Mouse (Mus musculus): ENCODE results near the gene Nfam1. TPM values are rescaled to one million over a fixed set of nuclear protein-coding genes. Genes with fewer than 3 reads are reported as not detected.

Nfam1 gene
- total RNA-seq, 2 experiments from 2014 or later, result 2.6 to 2.7 TPM

GRCm38 (mm10) chr15:83007346-83007920, 25.7 kb downstream of the Nfam1 start:
- DNase-seq (ENCODE audit: extremely low spot score in 1 of 2, low spot score in 2 of 2), result no peak
- intact Hi-C loops (cut with DNase I), result no loop called here

- intact Hi-C loops (cut with DNase I), result no loop called here
- peak; percentile 89 to 95 for DNase-seq (ENCODE audit: extremely low spot score in 1 of 2, low spot score in 2 of 2)
Measured at GRCm38 (mm10) chr15:83002665-83003548, 30.2 kb downstream of the Nfam1 start.

- intact Hi-C loops (cut with DNase I), result no loop called here
- no peak for DNase-seq (ENCODE audit: extremely low spot score in 1 of 2, low spot score in 2 of 2)
Measured at GRCm38 (mm10) chr15:82998811-82999221, 34.3 kb downstream of the Nfam1 start.

GRCm38 (mm10) chr15:82996431-82996830, 36.7 kb downstream of the Nfam1 start:
- no peak for DNase-seq (ENCODE audit: extremely low spot score in 1 of 2, low spot score in 2 of 2)
- intact Hi-C loops (cut with DNase I), result no loop called here

- DNase-seq (ENCODE audit: extremely low spot score in 1 of 2, low spot score in 2 of 2), result no peak
- intact Hi-C loops (cut with DNase I), result no loop called here
Measured at GRCm38 (mm10) chr15:82995239-82995638, 37.9 kb downstream of the Nfam1 start.

GRCm38 (mm10) chr15:82992911-82993310, 40.2 kb downstream of the Nfam1 start:
- no peak for DNase-seq (ENCODE audit: extremely low spot score in 1 of 2, low spot score in 2 of 2)
- intact Hi-C loops (cut with DNase I), result no loop called here

- intact Hi-C loops (cut with DNase I), result no loop called here
- no peak for DNase-seq (ENCODE audit: extremely low spot score in 1 of 2, low spot score in 2 of 2)
Measured at GRCm38 (mm10) chr15:82992079-82992783, 40.9 kb downstream of the Nfam1 start.

GRCm38 (mm10) chr15:82989190-82989704, 43.9 kb downstream of the Nfam1 start:
- no peak for DNase-seq (ENCODE audit: extremely low spot score in 1 of 2, low spot score in 2 of 2)
- intact Hi-C loops (cut with DNase I), result loop anchor here (5.0 kb wide), 1 partner anchor 67 kb away; no protein-coding TSS in a partner anchor

- DNase-seq (ENCODE audit: extremely low spot score in 1 of 2, low spot score in 2 of 2), result peak; percentile 88 to 95
- intact Hi-C loops (cut with DNase I), result loop anchor here (5.0 kb wide), 1 partner anchor 65 kb away; no protein-coding TSS in a partner anchor
Measured at GRCm38 (mm10) chr15:82987732-82988112, 45.4 kb downstream of the Nfam1 start, which contains the start of gene Tcf20. Gene Tcf20 (minus strand): TSS chr15:82987872.

GRCm38 (mm10) chr15:82987014-82987731, 45.9 kb downstream of the Nfam1 start:
- intact Hi-C loops (cut with DNase I), result loop anchor here (5.0 kb wide), 1 partner anchor 65 kb away; no protein-coding TSS in a partner anchor
- DNase-seq (ENCODE audit: extremely low spot score in 1 of 2, low spot score in 2 of 2), result no peak

GRCm38 (mm10) chr15:82984574-82984973, 48.5 kb downstream of the Nfam1 start:
- no peak for DNase-seq (ENCODE audit: extremely low spot score in 1 of 2, low spot score in 2 of 2)
- intact Hi-C loops (cut with DNase I), result no loop called here

GRCm38 (mm10) chr15:82984097-82984496, 49.0 kb downstream of the Nfam1 start:
- DNase-seq (ENCODE audit: extremely low spot score in 1 of 2, low spot score in 2 of 2), result no peak
- intact Hi-C loops (cut with DNase I), result no loop called here

- peak in 1 of 2 experiments; percentile 53 for DNase-seq (ENCODE audit: extremely low spot score in 1 of 2, low spot score in 2 of 2)
- intact Hi-C loops (cut with DNase I), result no loop called here
Measured at GRCm38 (mm10) chr15:82983416-82984026, 49.6 kb downstream of the Nfam1 start.

- DNase-seq (ENCODE audit: extremely low spot score in 1 of 2, low spot score in 2 of 2), result no peak
- intact Hi-C loops (cut with DNase I), result no loop called here
Measured at GRCm38 (mm10) chr15:82982724-82983415, 50.2 kb downstream of the Nfam1 start.

- intact Hi-C loops (cut with DNase I), result no loop called here
- no peak for DNase-seq (ENCODE audit: extremely low spot score in 1 of 2, low spot score in 2 of 2)
Measured at GRCm38 (mm10) chr15:82981676-82982520, 51.2 kb downstream of the Nfam1 start.

GRCm38 (mm10) chr15:82979531-82979930, 53.6 kb downstream of the Nfam1 start:
- DNase-seq (ENCODE audit: extremely low spot score in 1 of 2, low spot score in 2 of 2), result no peak
- intact Hi-C loops (cut with DNase I), result no loop called here

GRCm38 (mm10) chr15:82974471-82974870, 58.6 kb downstream of the Nfam1 start:
- intact Hi-C loops (cut with DNase I), result no loop called here
- DNase-seq (ENCODE audit: extremely low spot score in 1 of 2, low spot score in 2 of 2), result no peak

All from left cerebral cortex, postnatal 10 days (tissue).